Mouse (Mus musculus) thymus, adult 2 months (tissue): Measurements from ENCODE around the gene Lag3. TPM values are rescaled to one million over a fixed set of nuclear protein-coding genes. Genes with fewer than 3 reads are reported as not detected.

Experiments
- DNase-seq: peaks from one replicate; pipeline ENCODE4 v3.0.0; 2021
- H3K27ac ChIP-seq: fragments of 200-500 bp; 2 replicates; pipeline ENCODE4 v1.5.1; 2012; ENCODE audit warnings: low read length, control low read depth; ENCODE audit not compliant: control insufficient read depth, insufficient read depth
- H3K27me3 ChIP-seq: fragments of 200-500 bp; 2 replicates; pipeline ENCODE4 v1.6.1; 2012; ENCODE audit warnings: mild to moderate bottlenecking, low read length, moderate library complexity, mixed read lengths; ENCODE audit not compliant: control insufficient read depth, insufficient read depth
- H3K36me3 ChIP-seq: fragments of 200-500 bp; 2 replicates; pipeline ENCODE4 v1.6.1; 2012; ENCODE audit warnings: mild to moderate bottlenecking, low read length, moderate library complexity; ENCODE audit not compliant: control insufficient read depth, insufficient read depth
- H3K4me1 ChIP-seq: fragments of 200-500 bp; replicated peaks from 2 replicates; pipeline ENCODE4 v1.6.1; 2012; ENCODE audit warnings: low read length; ENCODE audit not compliant: control insufficient read depth, insufficient read depth
- H3K4me3 ChIP-seq: fragments of 200-500 bp; 2 replicates; pipeline ENCODE4 v1.5.1; 2012; ENCODE audit warnings: mild to moderate bottlenecking, low read length, control low read depth, moderate library complexity; ENCODE audit not compliant: control insufficient read depth, insufficient read depth
- CTCF ChIP-seq: fragments of 200-500 bp; IDR thresholded peaks from 2 replicates; pipeline ENCODE4 v1.5.1; 2012; ENCODE audit warnings: mild to moderate bottlenecking, control low read depth, low read length, moderate library complexity, borderline replicate concordance; ENCODE audit not compliant: control insufficient read depth, poor library complexity, insufficient read depth; ENCODE audit errors: extremely low read depth
- POLR2A ChIP-seq: fragments of 200-500 bp; IDR thresholded peaks from 2 replicates; pipeline ENCODE4 v1.6.1; 2012; ENCODE audit warnings: mild to moderate bottlenecking, low read length, control low read depth, moderate library complexity; ENCODE audit not compliant: control insufficient read depth, poor library complexity, insufficient read depth; ENCODE audit errors: extremely low read depth
- WGBS: fragments of 180-500 bp; shearing (Covaris S2); methylation state at CpG from one replicate; pipeline ENCODE4 v1.1.7; 2018; 5-methylcytosine and 5-hydroxymethylcytosine counted together
- polyA plus RNA-seq: library from polyadenylated mRNA; depleted of rRNA; stranded (reverse); fragments of >200 nt; gene quantifications from 2 replicates; pipeline ENCODE4 v1.2.3, GENCODE M21; 2012; rRNA removed

Gene Lag3
- polyA plus RNA-seq, 1 experiment, result 30.1 TPM

- peaks cover 50% of the 10 kb centered on the region for H3K4me1 ChIP-seq
- no peaks in the 10 kb centered on the region for H3K27me3 ChIP-seq
- H3K4me3 ChIP-seq, result peak within 1 kb of the TSS; percentile 51
- peak; percentile 38; the same call in 1 of the 2 replicates for TF ChIP-seq POLR2A
- TF ChIP-seq CTCF, result peak; percentile 85
- no peak within 1 kb of the TSS for H3K27ac ChIP-seq
- WGBS, result under 1% methylated on average over 85 of the region's 86 CpGs
- H3K36me3 ChIP-seq, result no peaks in the 10 kb centered on the region
- peak; percentile 81 for DNase-seq
Observed at GRCm38 (mm10) chr6:124856916-124857839, 54.3 kb downstream of the Lag3 start, which contains the start of gene P3h3. TSS of gene P3h3 (minus strand) at chr6:124857752.

DNA sequence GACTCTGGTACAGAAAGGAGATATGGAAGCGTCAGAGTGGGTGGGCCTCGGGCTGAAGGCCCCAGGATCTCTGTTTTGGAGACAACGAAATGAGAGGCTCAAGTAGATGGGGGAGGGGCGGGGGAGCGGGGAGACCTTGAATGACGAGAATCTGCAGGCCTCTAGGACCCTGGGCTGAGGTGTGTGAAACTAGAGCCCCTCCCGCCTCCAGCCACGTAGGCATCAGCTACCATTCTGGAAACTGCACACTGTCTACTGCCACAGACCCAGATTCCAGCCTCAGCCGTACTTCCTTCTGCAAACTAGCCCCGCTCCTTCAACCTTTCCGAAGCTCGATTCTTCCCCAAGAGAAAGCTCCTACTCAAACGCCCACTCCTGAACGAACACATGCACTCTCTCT is 55.2 kb downstream of the Lag3 start:
- 34% methylated on average over 14 of the region's 14 CpGs for WGBS
- Histone ChIP-seq H3K36me3 (no peaks in the 10 kb centered on the region), H3K27ac (no peak overlapping the region), H3K4me1 (peaks cover 41% of the 10 kb centered on the region), H3K4me3 (no peak overlapping the region), H3K27me3 (no peaks in the 10 kb centered on the region)
- DNase-seq, result no peak
- TF ChIP-seq POLR2A, result no peak
- no peak for TF ChIP-seq CTCF

GRCm38 (mm10) chr6:124854647-124855046 is 56.9 kb downstream of the Lag3 start:
- no peaks in the 10 kb centered on the region for H3K27me3 ChIP-seq
- H3K36me3 ChIP-seq, result no peaks in the 10 kb centered on the region
- WGBS, result 90% methylated on average over 12 of the region's 12 CpGs
- TF ChIP-seq CTCF (no peak), POLR2A (no peak)
- DNase-seq, result no peak
- H3K27ac ChIP-seq, result no peak overlapping the region; the same call in 1 of the 2 replicates
- H3K4me3 ChIP-seq, result no peak overlapping the region
- peaks cover 26% of the 10 kb centered on the region for H3K4me1 ChIP-seq

Other genes starting within 250 kb of the Lag3 start
- gene Lpcat3, start 248.7 kb downstream of the Lag3 start, polyA plus RNA-seq, result 173 and 184 TPM in 2 replicates
- 203 and 210 TPM in 2 replicates for gene Emg1, start 199.5 kb downstream of the Lag3 start, polyA plus RNA-seq
- 150 and 171 TPM in 2 replicates for gene Phb2, start 199.4 kb downstream of the Lag3 start, polyA plus RNA-seq
- 210 and 212 TPM in 2 replicates for gene Ptpn6, start 173.0 kb downstream of the Lag3 start, polyA plus RNA-seq
- 265 and 352 TPM in 2 replicates for gene Grcc10, start 170.3 kb downstream of the Lag3 start, polyA plus RNA-seq
- not detected in 2 replicates for gene Gm45234, start 155.7 kb downstream of the Lag3 start, polyA plus RNA-seq
- gene Atn1, start 155.2 kb downstream of the Lag3 start, polyA plus RNA-seq, result 48.3 and 51.6 TPM in 2 replicates
- gene Eno2, start 142.0 kb downstream of the Lag3 start, polyA plus RNA-seq, result 10.2 and 12.9 TPM in 2 replicates
- 4.0 and 5.5 TPM in 2 replicates for gene Lrrc23, start 132.0 kb downstream of the Lag3 start, polyA plus RNA-seq
- gene Spsb2, start 103.0 kb downstream of the Lag3 start, polyA plus RNA-seq, result 7.1 and 8.1 TPM in 2 replicates
- gene Tpi1, start 97.4 kb downstream of the Lag3 start, polyA plus RNA-seq, result 171 and 181 TPM in 2 replicates
- gene Usp5, start 82.2 kb downstream of the Lag3 start, polyA plus RNA-seq, result 118 and 121 TPM in 2 replicates
- 202 and 248 TPM in 2 replicates for gene Cdca3, start 82.2 kb downstream of the Lag3 start, polyA plus RNA-seq
- 2.8 and 4.0 TPM in 2 replicates for gene Gnb3, start 71.4 kb downstream of the Lag3 start, polyA plus RNA-seq
- 20.1 and 26.8 TPM in 2 replicates for gene P3h3, start 54.0 kb downstream of the Lag3 start, polyA plus RNA-seq
- 136 and 138 TPM in 2 replicates for gene Gpr162, start 47.7 kb downstream of the Lag3 start, polyA plus RNA-seq
- gene Cd4, start 23.5 kb downstream of the Lag3 start, polyA plus RNA-seq, result 549 and 565 TPM in 2 replicates
- 1,595 and 1,797 TPM in 2 replicates for gene Ptms, start 8.4 kb upstream of the Lag3 start, polyA plus RNA-seq
- gene Mlf2, start 19.7 kb upstream of the Lag3 start, polyA plus RNA-seq, result 404 and 428 TPM in 2 replicates
- gene Cops7a, start 53.8 kb upstream of the Lag3 start, polyA plus RNA-seq, result 168 and 199 TPM in 2 replicates
- gene Pianp, start 85.0 kb upstream of the Lag3 start, polyA plus RNA-seq, result 5.1 and 5.5 TPM in 2 replicates
- gene Zfp384, start 97.4 kb upstream of the Lag3 start, polyA plus RNA-seq, result 117 and 126 TPM in 2 replicates
- 96.8 and 99.4 TPM in 2 replicates for gene Ing4, start 128.1 kb upstream of the Lag3 start, polyA plus RNA-seq
- 70.8 and 89.5 TPM in 2 replicates for gene Acrbp, start 138.0 kb upstream of the Lag3 start, polyA plus RNA-seq
- 35.7 and 40.0 TPM in 2 replicates for gene Lpar5, start 156.2 kb upstream of the Lag3 start, polyA plus RNA-seq
- gene Chd4, start 184.3 kb upstream of the Lag3 start, polyA plus RNA-seq, result 127 and 211 TPM in 2 replicates
- gene Nop2, start 220.2 kb upstream of the Lag3 start, polyA plus RNA-seq, result 26.4 and 28.6 TPM in 2 replicates
- 90.4 and 94.6 TPM in 2 replicates for gene Iffo1, start 233.5 kb upstream of the Lag3 start, polyA plus RNA-seq